Mouse (Mus musculus) bone marrow, adult 2 months (tissue): Measurements from ENCODE around the gene Hoxc4. TPM values are rescaled to one million over a fixed set of nuclear protein-coding genes. Genes with fewer than 3 reads are reported as not detected.

ENCODE experiments used
- H3K27ac ChIP-seq: fragments of 200-500 bp; 2 replicates; pipeline ENCODE4 v1.5.1; 2012; ENCODE audit warnings: low read depth, mild to moderate bottlenecking, control low read depth, inconsistent platforms, low read length; ENCODE audit not compliant: control insufficient read depth, poor library complexity, insufficient read depth
- H3K4me1 ChIP-seq: fragments of 200-500 bp; 2 replicates; pipeline ENCODE4 v1.6.1; 2011; ENCODE audit warnings: low read length; ENCODE audit not compliant: control insufficient read depth, insufficient read depth
- H3K4me3 ChIP-seq: fragments of 200-500 bp; replicated peaks from 2 replicates; pipeline ENCODE3; 2011; ENCODE audit warnings: mild to moderate bottlenecking, low read depth, low read length, control low read depth; ENCODE audit not compliant: control insufficient read depth
- CTCF ChIP-seq: fragments of 200-500 bp; IDR thresholded peaks from 2 replicates; pipeline ENCODE4 v1.5.1; 2011; ENCODE audit warnings: low read length, control low read depth; ENCODE audit not compliant: control insufficient read depth, insufficient read depth
- POLR2A ChIP-seq: fragments of 200-500 bp; IDR thresholded peaks from 2 replicates; pipeline ENCODE4 v1.6.1; 2011; ENCODE audit warnings: low read depth, mild to moderate bottlenecking, control low read depth, low read length, borderline replicate concordance; ENCODE audit not compliant: control insufficient read depth
- WGBS: fragments of 180-500 bp; shearing (Covaris S2); methylation state at CpG from one replicate; pipeline ENCODE4 v1.1.7; 2018; 5-methylcytosine and 5-hydroxymethylcytosine counted together
- polyA plus RNA-seq: library from polyadenylated mRNA; stranded (reverse); fragments of >200 nt; gene quantifications from 2 replicates; pipeline ENCODE4 v1.2.4, GENCODE M21; 2011; ENCODE audit warnings: low replicate concordance; ENCODE audit not compliant: missing spikeins, insufficient read depth, insufficient read length

Gene Hoxc4
- polyA plus RNA-seq, 1 experiment: 1.5 TPM

DNA sequence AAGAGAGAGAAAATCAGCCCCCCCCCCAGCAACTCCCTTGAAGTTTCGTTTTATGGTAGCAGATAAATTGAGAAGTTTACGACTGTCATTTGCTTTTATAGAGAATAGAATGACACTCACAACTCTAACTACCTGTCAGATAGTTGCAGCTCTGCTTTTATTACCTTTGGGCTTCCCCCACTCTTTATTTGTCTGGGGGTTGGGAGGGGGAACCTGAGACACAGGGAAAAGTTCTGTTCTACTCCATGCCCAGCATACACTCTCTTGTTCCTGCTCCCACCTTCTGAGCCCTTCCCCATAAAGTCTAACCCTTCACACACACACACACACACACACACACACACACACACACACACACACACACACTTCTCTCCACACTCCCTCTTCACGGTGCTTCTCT, 25.9 kb upstream of the Hoxc4 start:
- H3K4me1 ChIP-seq: no peaks in the 10 kb centered on the region
- no peak overlapping the region for H3K27ac ChIP-seq
- 13% methylated on average over 3 of the region's 3 CpGs for WGBS
- TF ChIP-seq CTCF (no peak), POLR2A (no peak)
- H3K4me3 ChIP-seq: no peak overlapping the region

DNA sequence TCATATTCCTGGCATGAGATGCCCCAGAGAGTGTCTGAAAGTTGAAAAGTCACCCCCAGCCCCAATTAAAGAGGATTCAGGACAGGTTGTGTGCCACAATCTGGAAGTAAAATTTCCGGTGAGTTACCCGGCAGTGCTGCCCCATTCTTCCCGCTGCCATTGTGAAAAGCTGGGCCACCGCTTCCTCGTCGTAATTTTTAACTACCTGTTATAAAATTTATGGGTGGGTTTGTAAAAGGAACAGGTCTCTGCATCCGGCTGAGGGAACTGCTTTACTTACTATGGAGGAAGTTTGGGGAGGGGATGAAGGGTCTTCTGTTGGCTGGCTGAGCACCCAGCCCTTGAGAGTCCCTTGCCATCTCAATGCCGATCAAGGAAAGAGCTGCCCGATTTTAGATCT, 22.2 kb upstream of the Hoxc4 start:
- TF ChIP-seq POLR2A (no peak), CTCF (no peak)

DNA sequence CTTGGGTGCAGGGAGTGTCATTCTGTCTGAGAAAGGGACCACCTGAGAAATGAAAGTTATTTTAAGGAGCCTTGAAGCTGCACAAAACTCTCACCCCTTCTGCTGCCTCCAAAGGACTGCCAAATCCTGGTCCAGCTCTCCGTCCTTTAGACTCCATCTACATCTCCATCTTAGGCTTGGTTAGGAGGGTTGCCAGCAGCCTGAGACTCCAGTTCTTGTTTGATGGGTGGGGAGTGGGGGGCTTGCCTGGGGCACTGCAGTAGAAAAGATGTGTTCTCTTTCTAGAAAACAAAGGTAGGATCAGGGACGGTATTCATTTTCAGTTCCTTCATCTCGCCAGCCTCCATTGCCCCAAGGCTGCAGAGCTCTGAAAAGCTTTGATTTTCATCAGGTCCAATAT, 21.3 kb upstream of the Hoxc4 start:
- 18% methylated on average over 3 of the region's 3 CpGs for WGBS
- Histone ChIP-seq H3K27ac (no peak overlapping the region), H3K4me1 (no peaks in the 10 kb centered on the region), H3K4me3 (no peak overlapping the region)
- TF ChIP-seq CTCF: no peak
- TF ChIP-seq POLR2A: no peak

More for the DNA sequence above, 22.2 kb upstream of the Hoxc4 start:
- H3K27ac ChIP-seq: no peak overlapping the region
- 3% methylated on average over 9 of the region's 9 CpGs for WGBS
- H3K4me1 ChIP-seq: no peaks in the 10 kb centered on the region
- H3K4me3 ChIP-seq: no peak overlapping the region

DNA sequence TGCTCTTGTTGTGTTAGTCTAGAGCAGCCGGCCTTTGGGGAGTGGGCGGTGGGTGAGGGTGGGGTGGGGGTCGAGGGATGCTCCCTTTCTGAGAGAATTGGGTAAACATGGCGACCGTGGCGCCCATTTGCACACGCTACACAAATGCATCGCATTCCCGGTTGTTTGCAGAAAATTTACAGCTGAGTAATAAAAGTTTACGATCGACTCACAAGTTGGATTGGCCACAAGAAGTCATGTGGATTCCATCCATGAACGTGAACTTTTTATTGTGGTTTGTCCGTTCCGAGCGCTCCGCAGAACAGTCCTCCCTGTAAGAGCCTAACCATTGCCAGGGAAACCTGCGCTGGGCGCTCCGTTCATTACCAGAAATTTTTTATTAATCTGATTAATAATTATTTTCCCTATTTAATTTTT, 20.8 kb upstream of the Hoxc4 start, which contains the start of gene Hoxc6:
Hoxc6 (plus strand) TSS at position 319 of the 417 bp plus-strand sequence.
- H3K4me1 ChIP-seq: no peaks in the 10 kb centered on the region
- WGBS: 6% methylated on average over 19 of the region's 19 CpGs
- H3K4me3 ChIP-seq: no peak within 1 kb of the TSS
- TF ChIP-seq CTCF (no peak), POLR2A (no peak)
- H3K27ac ChIP-seq: no peak within 1 kb of the TSS

DNA sequence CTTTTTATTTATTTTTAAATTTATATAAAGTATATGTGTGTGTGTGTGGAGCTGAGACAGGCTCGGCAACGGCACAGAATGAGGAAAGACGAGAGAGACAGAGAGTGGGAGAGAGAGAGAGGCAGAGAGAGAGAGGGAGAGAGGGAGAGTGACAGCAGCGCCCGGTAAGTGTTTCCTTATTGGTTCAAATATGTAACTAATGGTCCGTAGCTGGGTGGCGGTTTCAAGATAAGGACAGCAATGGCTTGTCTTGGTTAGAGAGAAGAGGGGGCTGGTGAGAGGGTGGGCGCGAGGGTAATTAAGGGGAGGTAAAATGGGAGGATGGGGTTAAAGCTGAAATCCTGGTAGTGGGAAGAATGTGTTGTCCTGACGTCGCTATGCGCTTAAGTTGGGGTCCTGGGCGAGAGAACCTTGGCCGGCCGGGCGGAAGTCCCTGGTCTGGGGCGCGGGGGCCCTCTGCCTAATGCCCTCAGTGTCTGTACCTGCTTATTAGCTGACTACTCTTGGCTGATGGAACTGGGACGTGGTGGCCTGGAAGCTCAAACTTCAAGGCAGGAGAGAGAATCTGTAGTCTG, 20.0 kb upstream of the Hoxc4 start:
- no peaks in the 10 kb centered on the region for H3K4me1 ChIP-seq
- TF ChIP-seq POLR2A (no peak), CTCF (no peak)
- WGBS: 2% methylated on average over 19 of the region's 19 CpGs
- H3K27ac ChIP-seq: no peak overlapping the region
- H3K4me3 ChIP-seq: no peak overlapping the region

DNA sequence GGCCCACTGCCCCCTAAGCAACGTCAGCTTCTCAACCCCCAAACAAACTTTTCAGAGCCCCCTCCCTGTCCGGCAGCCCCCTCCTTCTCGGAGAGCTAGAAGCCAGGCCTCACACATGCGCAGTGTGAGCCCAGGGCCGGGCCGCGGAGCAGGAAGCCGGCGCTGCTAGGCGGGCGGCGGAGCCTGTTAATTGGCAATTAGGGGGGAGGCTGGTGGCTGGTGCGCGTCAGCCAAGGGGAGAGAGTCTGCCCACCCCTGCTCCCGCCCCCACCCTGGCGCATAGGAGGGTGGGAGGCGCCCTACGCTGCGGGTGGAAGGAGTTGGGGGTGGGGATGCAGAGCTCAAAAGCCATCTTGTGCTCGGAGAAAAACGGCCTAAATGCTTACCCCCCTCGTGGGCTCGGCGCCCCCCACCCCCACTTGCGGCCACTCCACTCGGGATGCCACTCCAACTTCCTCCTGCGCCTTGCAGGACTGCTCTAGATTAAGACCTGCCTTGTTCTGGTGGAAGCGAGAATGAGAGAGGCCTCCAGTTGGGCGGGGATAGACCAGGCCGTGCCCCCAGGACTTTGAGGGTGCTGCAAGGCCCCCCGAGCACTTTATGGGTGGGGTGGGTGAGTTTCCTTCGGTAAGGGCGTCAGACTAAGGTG, 19.4 kb upstream of the Hoxc4 start:
- no peak for TF ChIP-seq POLR2A
- no peak for TF ChIP-seq CTCF
- Histone ChIP-seq H3K4me1 (no peaks in the 10 kb centered on the region), H3K27ac (no peak overlapping the region), H3K4me3 (no peak overlapping the region)
- 3% methylated on average over 33 of the region's 33 CpGs for WGBS

DNA sequence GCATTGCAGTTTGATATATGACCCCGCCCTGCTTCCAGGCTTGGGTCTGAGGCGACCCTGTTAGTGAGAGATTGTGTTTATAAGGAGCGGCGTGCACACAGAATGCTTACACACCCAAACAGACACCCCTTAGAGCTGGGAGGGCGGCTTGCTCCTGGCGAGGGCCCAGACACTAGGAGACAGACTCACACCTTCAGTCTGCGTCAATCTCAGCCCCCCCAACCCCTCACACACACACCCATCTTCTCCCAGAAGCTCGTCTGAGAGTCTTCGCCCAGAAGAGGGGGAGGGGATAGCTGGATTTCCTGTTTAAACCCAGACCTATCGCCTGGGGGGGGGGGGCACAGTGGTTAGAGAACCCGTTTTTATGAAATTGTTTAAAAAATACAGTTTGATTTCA, 18.8 kb upstream of the Hoxc4 start:
- no peaks in the 10 kb centered on the region for H3K4me1 ChIP-seq
- TF ChIP-seq POLR2A (no peak), CTCF (no peak)
- WGBS: 24% methylated on average over 11 of the region's 11 CpGs
- no peak overlapping the region for H3K4me3 ChIP-seq
- H3K27ac ChIP-seq: no peak overlapping the region

DNA sequence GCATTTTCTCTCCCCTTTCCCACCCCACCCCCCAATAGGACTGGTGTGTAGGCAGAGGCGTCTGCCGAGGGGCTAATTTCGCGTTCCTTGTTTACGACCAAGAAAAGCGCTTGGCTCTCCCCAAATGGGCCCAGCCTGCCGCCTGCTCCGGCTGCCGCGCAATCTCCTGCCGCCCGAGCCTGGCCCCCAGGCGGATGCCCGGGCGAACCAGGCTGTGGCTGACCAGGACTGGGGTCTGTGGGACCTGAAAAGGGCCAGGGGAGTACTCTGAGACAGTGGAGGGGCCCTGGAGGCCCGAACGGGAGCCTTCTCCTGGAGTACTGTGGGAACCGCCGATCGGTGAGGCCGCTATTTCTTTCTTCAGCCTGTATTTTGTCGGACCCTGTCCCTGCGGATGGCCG, 18.2 kb upstream of the Hoxc4 start:
- no peaks in the 10 kb centered on the region for H3K4me1 ChIP-seq
- H3K27ac ChIP-seq: peak overlapping the region; percentile 22; the same call in 1 of the 2 replicates
- 24% methylated on average over 24 of the region's 24 CpGs for WGBS
- TF ChIP-seq CTCF (no peak), POLR2A (no peak)
- H3K4me3 ChIP-seq: no peak overlapping the region

DNA sequence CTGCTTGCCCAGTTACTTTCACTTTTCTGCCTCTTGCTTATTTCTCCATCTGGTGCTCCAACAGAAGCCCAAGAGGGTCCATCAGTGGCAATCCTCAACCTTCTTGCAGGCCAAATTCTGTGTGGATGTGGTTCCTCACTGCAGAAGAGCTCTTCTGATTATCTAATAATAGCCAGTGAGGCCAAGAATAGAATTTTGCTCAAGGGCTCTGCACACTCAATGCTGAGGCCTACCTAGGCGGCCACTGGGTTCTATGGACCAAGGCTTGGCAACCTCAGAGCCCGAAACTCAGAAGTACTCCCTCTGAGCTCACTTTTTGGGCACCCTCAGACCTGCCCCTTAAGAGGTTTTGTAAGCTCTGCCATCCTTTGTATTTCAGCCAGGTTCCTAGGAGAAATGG, 17.4 kb upstream of the Hoxc4 start:
- H3K27ac ChIP-seq: no peak overlapping the region
- TF ChIP-seq POLR2A: no peak
- no peak for TF ChIP-seq CTCF
- H3K4me3 ChIP-seq: no peak overlapping the region
- no peaks in the 10 kb centered on the region for H3K4me1 ChIP-seq
- WGBS: 57% methylated on average over 2 of the region's 2 CpGs
